Mouse (Mus musculus): ENCODE measurements around the gene Ptprk.

Gene Ptprk

GRCm38 (mm10) chr10:28074653-28075451 lies at the start of gene Ptprk:
Gene Ptprk (plus strand): TSS chr10:28074820.
- no peak for DNase-seq (ENCODE audit: extremely low read depth, low read depth, low spot score)

GRCm38 (mm10) chr10:28027791-28028190 lies 46.8 kb upstream of the Ptprk start:
- no peak for DNase-seq (ENCODE audit: extremely low read depth, low read depth, low spot score)

- DNase-seq (ENCODE audit: extremely low read depth, low read depth, low spot score): no peak
Measured at GRCm38 (mm10) chr10:28036456-28036855, 38.2 kb upstream of the Ptprk start.

GRCm38 (mm10) chr10:28054764-28055163 lies 19.9 kb upstream of the Ptprk start:
- no peak for DNase-seq (ENCODE audit: extremely low read depth, low read depth, low spot score)

- DNase-seq (ENCODE audit: extremely low read depth, low read depth, low spot score): no peak
Measured at GRCm38 (mm10) chr10:28059222-28059621, 15.4 kb upstream of the Ptprk start.

- no peak for DNase-seq (ENCODE audit: extremely low read depth, low read depth, low spot score)
Measured at GRCm38 (mm10) chr10:28067997-28068396, 6.6 kb upstream of the Ptprk start.

GRCm38 (mm10) chr10:28073991-28074652 lies 498 bp upstream of the Ptprk start:
- DNase-seq (ENCODE audit: extremely low read depth, low read depth, low spot score): no peak

GRCm38 (mm10) chr10:28075491-28076035 lies 943 bp downstream of the Ptprk start:
- peak; percentile 58 for DNase-seq (ENCODE audit: extremely low read depth, low read depth, low spot score)

- DNase-seq (ENCODE audit: extremely low read depth, low read depth, low spot score): no peak
Measured at GRCm38 (mm10) chr10:28076036-28076855, 1.6 kb downstream of the Ptprk start.

- DNase-seq (ENCODE audit: extremely low read depth, low read depth, low spot score): no peak
Measured at GRCm38 (mm10) chr10:28078270-28078669, 3.6 kb downstream of the Ptprk start.

GRCm38 (mm10) chr10:28081221-28081620 lies 6.6 kb downstream of the Ptprk start:
- DNase-seq (ENCODE audit: extremely low read depth, low read depth, low spot score): no peak

GRCm38 (mm10) chr10:28083183-28083582 lies 8.6 kb downstream of the Ptprk start:
- DNase-seq (ENCODE audit: extremely low read depth, low read depth, low spot score): no peak

GRCm38 (mm10) chr10:28083625-28084024 lies 9.0 kb downstream of the Ptprk start:
- no peak for DNase-seq (ENCODE audit: extremely low read depth, low read depth, low spot score)

GRCm38 (mm10) chr10:28087341-28087740 lies 12.7 kb downstream of the Ptprk start:
- peak; percentile 84 for DNase-seq (ENCODE audit: extremely low read depth, low read depth, low spot score)

GRCm38 (mm10) chr10:28087749-28088148 lies 13.1 kb downstream of the Ptprk start:
- peak; percentile 61 for DNase-seq (ENCODE audit: extremely low read depth, low read depth, low spot score)

- no peak for DNase-seq (ENCODE audit: extremely low read depth, low read depth, low spot score)
Measured at GRCm38 (mm10) chr10:28096007-28096406, 21.4 kb downstream of the Ptprk start.

GRCm38 (mm10) chr10:28097637-28098036 lies 23.0 kb downstream of the Ptprk start:
- no peak for DNase-seq (ENCODE audit: extremely low read depth, low read depth, low spot score)

GRCm38 (mm10) chr10:28098923-28099322 lies 24.3 kb downstream of the Ptprk start:
- DNase-seq (ENCODE audit: extremely low read depth, low read depth, low spot score): no peak

GRCm38 (mm10) chr10:28103406-28103906 lies 28.8 kb downstream of the Ptprk start:
- no peak for DNase-seq (ENCODE audit: extremely low read depth, low read depth, low spot score)

- DNase-seq (ENCODE audit: extremely low read depth, low read depth, low spot score): no peak
Measured at GRCm38 (mm10) chr10:28103924-28104323, 29.3 kb downstream of the Ptprk start.

- DNase-seq (ENCODE audit: extremely low read depth, low read depth, low spot score): no peak
Measured at GRCm38 (mm10) chr10:28105247-28105646, 30.6 kb downstream of the Ptprk start.

All from fat pad, adult 2 months (tissue).